Mouse (Mus musculus): ENCODE measurements around the gene Them4. TPM values are rescaled to one million over a fixed set of nuclear protein-coding genes. Genes with fewer than 3 reads are reported as not detected.
"Not testable (repeated sequence)": the region's sequence is repeated elsewhere in the genome, so short reads cannot be mapped to it uniquely, and the experiment has no call there.

Them4 gene
- 11.0 and 11.5 TPM in 2 replicates for polyA plus RNA-seq (2016; fragmentation: Nextera tagmentation; extraction: Ambion mirVana)

DNA sequence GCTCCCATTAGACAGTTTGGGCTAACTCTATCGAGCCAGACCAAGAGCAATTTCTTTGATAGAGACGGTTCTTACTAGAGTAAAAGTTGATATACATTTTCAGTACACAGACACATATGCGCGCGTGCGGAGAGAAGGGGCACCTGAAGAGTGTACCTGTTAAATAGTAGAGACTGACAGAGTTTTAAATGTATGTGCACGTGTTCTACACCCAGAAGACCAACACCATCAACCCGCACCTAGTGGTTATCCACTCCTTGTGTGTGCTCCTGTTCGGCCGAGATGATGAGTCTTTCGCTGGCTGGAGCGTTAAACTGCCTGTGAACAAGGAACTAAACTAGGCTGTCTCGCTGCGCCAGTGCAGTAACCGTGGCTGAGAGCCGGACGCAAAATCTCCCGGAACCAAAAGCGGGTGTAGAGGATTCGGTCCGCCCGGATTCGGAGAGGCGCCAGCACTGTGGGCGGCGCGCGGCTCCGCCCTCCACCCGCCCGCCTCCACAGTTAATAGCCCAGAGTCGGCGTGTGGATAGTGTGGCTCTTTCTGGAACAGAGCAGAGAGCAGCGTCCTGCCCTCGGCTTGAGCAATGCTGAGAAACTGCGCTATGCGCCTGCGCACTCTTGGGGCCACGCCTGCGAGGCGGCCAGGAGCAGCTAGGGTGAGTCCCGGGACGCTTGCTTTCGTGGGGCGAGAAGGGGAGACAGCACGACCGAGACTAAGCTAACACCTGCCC, at the start of gene Them4:
Gene Them4 (plus strand): TSS at position 457 of the 731 bp plus-strand sequence.
- Histone ChIP-seq H3K9me3 (replicated peaks) (no peaks in the 10 kb centered on the region), H3K9ac (peak within 1 kb of the TSS; percentile 70), H3K4me2 (peak within 1 kb of the TSS; percentile 67), H3K4me3 (peak within 1 kb of the TSS; percentile 64), H3K36me3 (no peaks in the 10 kb centered on the region), H3K27me3 (replicated peaks) (no peaks in the 10 kb centered on the region), H3K4me1 (replicated peaks) (peaks cover 5% of the 10 kb centered on the region; the same call in 1 of the 2 replicates), H3K27ac (ENCODE audit: poor library complexity, severe bottlenecking) (peak within 1 kb of the TSS; percentile 80)
- peak; percentile 98 for ATAC-seq (ENCODE audit: insufficient number of reproducible peaks, low FRiP score)
- WGBS: 2% methylated on average over 47 of the region's 47 CpGs

GRCm38 (mm10) chr3:94260598-94260997, 49.3 kb upstream of the Them4 start:
- H3K27ac ChIP-seq (ENCODE audit: poor library complexity, severe bottlenecking): no peak overlapping the region
- H3K9me3 ChIP-seq (replicated peaks): no peaks in the 10 kb centered on the region
- WGBS: 47% methylated on average over 6 of the region's 6 CpGs
- no peak for ATAC-seq (ENCODE audit: insufficient number of reproducible peaks, low FRiP score)
- H3K9ac ChIP-seq: no peak overlapping the region
- no peaks in the 10 kb centered on the region for H3K36me3 ChIP-seq
- no peaks in the 10 kb centered on the region for H3K27me3 ChIP-seq (replicated peaks)
- no peak overlapping the region for H3K4me2 ChIP-seq
- H3K4me3 ChIP-seq: no peak overlapping the region
- H3K4me1 ChIP-seq (replicated peaks): no peaks in the 10 kb centered on the region

DNA sequence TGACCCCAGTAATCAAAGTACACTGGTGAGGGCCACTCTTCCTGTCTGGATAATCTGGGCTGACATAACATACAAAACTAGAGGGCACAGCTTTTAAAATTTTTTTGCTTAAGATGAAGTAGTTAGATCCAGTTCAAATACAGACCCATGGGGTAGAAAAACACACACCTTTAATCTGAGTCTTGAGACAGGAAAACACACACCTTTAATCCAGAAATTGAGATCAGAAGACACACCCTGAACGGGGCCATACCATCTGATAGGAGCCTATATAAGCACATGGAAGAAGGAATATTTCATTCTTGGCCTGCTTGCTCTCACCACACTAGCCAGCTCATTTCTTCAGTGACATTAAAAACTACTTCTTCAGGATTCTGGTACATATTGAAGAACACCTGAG, 46.2 kb upstream of the Them4 start, which contains the start of gene Gm4778:
Gene Gm4778 (plus strand): TSS at position 301 of the 400 bp plus-strand sequence.
- WGBS: 77% methylated on average over 1 of the region's 1 CpGs
- not testable (repeated sequence) for ATAC-seq (ENCODE audit: insufficient number of reproducible peaks, low FRiP score); H3K27ac ChIP-seq (ENCODE audit: poor library complexity, severe bottlenecking); H3K27me3 ChIP-seq (replicated peaks); H3K4me2 ChIP-seq; H3K9me3 ChIP-seq (replicated peaks); H3K4me3 ChIP-seq; H3K9ac ChIP-seq; H3K4me1 ChIP-seq (replicated peaks); H3K36me3 ChIP-seq

GRCm38 (mm10) chr3:94275991-94276390, 33.9 kb upstream of the Them4 start:
- 77% methylated on average over 11 of the region's 11 CpGs for WGBS
- H3K9me3 ChIP-seq (replicated peaks): no peaks in the 10 kb centered on the region
- ATAC-seq (ENCODE audit: insufficient number of reproducible peaks, low FRiP score): no peak
- H3K27me3 ChIP-seq (replicated peaks): no peaks in the 10 kb centered on the region
- H3K4me3 ChIP-seq: no peak overlapping the region
- H3K4me1 ChIP-seq (replicated peaks): no peaks in the 10 kb centered on the region
- H3K4me2 ChIP-seq: no peak overlapping the region
- no peak overlapping the region for H3K9ac ChIP-seq
- no peaks in the 10 kb centered on the region for H3K36me3 ChIP-seq
- no peak overlapping the region for H3K27ac ChIP-seq (ENCODE audit: poor library complexity, severe bottlenecking)

GRCm38 (mm10) chr3:94305457-94305856, 4.4 kb upstream of the Them4 start:
- H3K36me3 ChIP-seq: no peaks in the 10 kb centered on the region
- no peaks in the 10 kb centered on the region for H3K4me1 ChIP-seq (replicated peaks)
- H3K4me2 ChIP-seq: no peak overlapping the region
- H3K9ac ChIP-seq: no peak overlapping the region
- no peaks in the 10 kb centered on the region for H3K27me3 ChIP-seq (replicated peaks)
- 63% methylated on average over 1 of the region's 1 CpGs for WGBS
- no peak overlapping the region for H3K27ac ChIP-seq (ENCODE audit: poor library complexity, severe bottlenecking)
- H3K4me3 ChIP-seq: no peak overlapping the region
- H3K9me3 ChIP-seq (replicated peaks): no peaks in the 10 kb centered on the region
- ATAC-seq (ENCODE audit: insufficient number of reproducible peaks, low FRiP score): no peak

GRCm38 (mm10) chr3:94306975-94307374, 2.9 kb upstream of the Them4 start:
- Histone ChIP-seq H3K9ac (no peak overlapping the region), H3K4me2 (no peak overlapping the region), H3K9me3 (replicated peaks) (no peaks in the 10 kb centered on the region), H3K27me3 (replicated peaks) (no peaks in the 10 kb centered on the region), H3K4me1 (replicated peaks) (peaks cover 5% of the 10 kb centered on the region; the same call in 1 of the 2 replicates), H3K36me3 (no peaks in the 10 kb centered on the region), H3K4me3 (no peak overlapping the region), H3K27ac (ENCODE audit: poor library complexity, severe bottlenecking) (no peak overlapping the region)
- no peak for ATAC-seq (ENCODE audit: insufficient number of reproducible peaks, low FRiP score)

DNA sequence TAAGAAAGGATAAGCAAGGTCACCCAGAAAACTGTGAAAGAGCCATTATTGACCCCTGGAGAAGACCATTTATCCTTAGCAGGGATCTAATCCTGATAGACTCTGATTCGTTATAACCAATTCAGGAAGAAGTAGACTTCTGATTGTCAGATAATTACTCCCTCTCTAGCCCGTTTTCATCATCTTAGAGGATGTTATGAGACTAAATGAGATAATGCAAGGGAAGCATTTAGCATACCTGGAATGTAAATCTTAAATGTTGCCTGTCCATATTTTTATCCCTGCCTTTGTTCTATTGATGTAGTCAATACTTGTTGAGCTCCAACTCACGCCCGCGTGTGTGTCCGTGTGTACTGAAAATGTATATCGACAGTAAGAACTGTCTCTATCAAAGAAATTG, 602 bp downstream of the Them4 start:
- no peaks in the 10 kb centered on the region for H3K36me3 ChIP-seq
- ATAC-seq (ENCODE audit: insufficient number of reproducible peaks, low FRiP score): no peak
- 43% methylated on average over 7 of the region's 7 CpGs for WGBS
- no peaks in the 10 kb centered on the region for H3K27me3 ChIP-seq (replicated peaks)
- H3K9me3 ChIP-seq (replicated peaks): no peaks in the 10 kb centered on the region
- peak overlapping the region; percentile 64 for H3K4me3 ChIP-seq
- peaks cover 5% of the 10 kb centered on the region; the same call in 1 of the 2 replicates for H3K4me1 ChIP-seq (replicated peaks)
- peak overlapping the region; percentile 70 for H3K9ac ChIP-seq
- H3K4me2 ChIP-seq: peak overlapping the region; percentile 67
- H3K27ac ChIP-seq (ENCODE audit: poor library complexity, severe bottlenecking): peak overlapping the region; percentile 80

DNA sequence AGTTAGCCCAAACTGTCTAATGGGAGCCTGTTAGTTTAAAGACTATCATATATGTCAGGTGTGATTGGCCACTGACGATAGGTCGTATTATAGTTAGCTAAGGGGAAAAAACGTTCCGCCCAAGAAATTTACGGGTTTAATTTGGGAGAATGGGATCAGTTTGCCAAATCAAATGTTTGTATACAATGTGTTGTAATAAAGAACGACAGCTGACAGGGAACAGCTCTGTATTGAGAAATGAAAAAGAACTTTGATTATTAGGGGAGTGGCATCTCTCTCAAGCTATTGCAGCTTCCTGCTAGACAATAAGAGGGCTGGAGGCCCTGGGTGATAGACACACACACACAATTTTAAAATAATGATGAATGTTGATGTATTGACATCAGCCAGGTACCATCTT, 1.0 kb downstream of the Them4 start:
- Histone ChIP-seq H3K4me3 (peak overlapping the region; percentile 64), H3K36me3 (no peaks in the 10 kb centered on the region), H3K9ac (no peak overlapping the region), H3K27ac (ENCODE audit: poor library complexity, severe bottlenecking) (no peak overlapping the region), H3K4me1 (replicated peaks) (peaks cover 5% of the 10 kb centered on the region; the same call in 1 of the 2 replicates), H3K4me2 (peak overlapping the region; percentile 67), H3K9me3 (replicated peaks) (no peaks in the 10 kb centered on the region), H3K27me3 (replicated peaks) (no peaks in the 10 kb centered on the region)
- ATAC-seq (ENCODE audit: insufficient number of reproducible peaks, low FRiP score): no peak
- 69% methylated on average over 6 of the region's 6 CpGs for WGBS

- 88% methylated on average over 4 of the region's 4 CpGs for WGBS
- Histone ChIP-seq H3K4me3 (no peak overlapping the region), H3K27me3 (replicated peaks) (no peaks in the 10 kb centered on the region), H3K4me2 (no peak overlapping the region), H3K9me3 (replicated peaks) (no peaks in the 10 kb centered on the region), H3K27ac (ENCODE audit: poor library complexity, severe bottlenecking) (no peak overlapping the region), H3K9ac (no peak overlapping the region), H3K4me1 (replicated peaks) (peaks cover 5% of the 10 kb centered on the region; the same call in 1 of the 2 replicates), H3K36me3 (no peaks in the 10 kb centered on the region)
- no peak for ATAC-seq (ENCODE audit: insufficient number of reproducible peaks, low FRiP score)
These were observed 1.5 kb downstream of the Them4 start for GRCm38 (mm10) chr3:94311376-94311775.

GRCm38 (mm10) chr3:94328681-94329080, 18.8 kb downstream of the Them4 start:
- H3K9me3 ChIP-seq (replicated peaks): no peaks in the 10 kb centered on the region
- H3K9ac ChIP-seq: no peak overlapping the region
- no peaks in the 10 kb centered on the region for H3K27me3 ChIP-seq (replicated peaks)
- peaks cover 12% of the 10 kb centered on the region for H3K36me3 ChIP-seq
- H3K4me2 ChIP-seq: no peak overlapping the region
- 68% methylated on average over 3 of the region's 3 CpGs for WGBS
- no peak for ATAC-seq (ENCODE audit: insufficient number of reproducible peaks, low FRiP score)
- H3K27ac ChIP-seq (ENCODE audit: poor library complexity, severe bottlenecking): no peak overlapping the region
- H3K4me3 ChIP-seq: no peak overlapping the region
- H3K4me1 ChIP-seq (replicated peaks): no peaks in the 10 kb centered on the region

DNA sequence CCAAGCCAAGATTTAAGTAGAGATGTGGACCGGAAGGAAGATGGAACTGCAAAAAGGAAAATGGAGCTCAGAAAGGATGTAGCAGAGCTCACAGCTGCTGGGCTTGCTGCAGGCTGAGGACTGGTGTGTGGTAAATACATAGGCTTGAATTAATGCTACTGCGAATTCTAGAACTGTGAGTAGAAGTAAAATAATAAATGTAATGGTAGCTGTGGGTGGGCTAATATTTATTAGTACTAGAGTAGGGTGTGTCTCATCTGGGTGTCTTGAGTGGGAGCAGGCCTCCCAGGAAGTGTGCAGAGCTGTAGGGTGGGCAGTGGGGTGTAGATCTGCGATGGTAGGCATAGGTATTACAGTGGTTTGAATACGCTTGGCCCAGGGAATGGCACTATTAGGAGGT, 24.6 kb downstream of the Them4 start:
- Histone ChIP-seq H3K4me3 (no peak overlapping the region), H3K4me1 (replicated peaks) (no peaks in the 10 kb centered on the region), H3K9ac (no peak overlapping the region), H3K4me2 (no peak overlapping the region), H3K9me3 (replicated peaks) (no peaks in the 10 kb centered on the region), H3K36me3 (peaks cover 5% of the 10 kb centered on the region; the same call in 1 of the 2 replicates), H3K27ac (ENCODE audit: poor library complexity, severe bottlenecking) (no peak overlapping the region), H3K27me3 (replicated peaks) (no peaks in the 10 kb centered on the region)
- WGBS: 85% methylated on average over 4 of the region's 4 CpGs
- no peak for ATAC-seq (ENCODE audit: insufficient number of reproducible peaks, low FRiP score)

- Histone ChIP-seq H3K36me3 (no peaks in the 10 kb centered on the region), H3K9me3 (replicated peaks) (no peaks in the 10 kb centered on the region), H3K4me3 (no peak overlapping the region), H3K9ac (no peak overlapping the region), H3K4me1 (replicated peaks) (peaks cover 10% of the 10 kb centered on the region), H3K27me3 (replicated peaks) (no peaks in the 10 kb centered on the region), H3K4me2 (no peak overlapping the region), H3K27ac (ENCODE audit: poor library complexity, severe bottlenecking) (no peak overlapping the region)
- no peak for ATAC-seq (ENCODE audit: insufficient number of reproducible peaks, low FRiP score)
- 80% methylated on average over 3 of the region's 3 CpGs for WGBS
These were observed 28.6 kb downstream of the Them4 start for GRCm38 (mm10) chr3:94338522-94338921.

Data from heart, embryonic 12.5 days (tissue).